Mouse (Mus musculus): ENCODE results near the gene Rnf19b. TPM values are rescaled to one million over a fixed set of nuclear protein-coding genes. Genes with fewer than 3 reads are reported as not detected.

The Rnf19b gene
- total RNA-seq (2012; rRNA removed) (65.3 and 75.3 TPM in 2 replicates), total RNA-seq (2014; rRNA removed) (104 and 111 TPM in 2 replicates), polyA plus RNA-seq (2012; ENCODE audit: insufficient read length, low read depth) (98.3 and 102 TPM in 2 replicates)

DNA sequence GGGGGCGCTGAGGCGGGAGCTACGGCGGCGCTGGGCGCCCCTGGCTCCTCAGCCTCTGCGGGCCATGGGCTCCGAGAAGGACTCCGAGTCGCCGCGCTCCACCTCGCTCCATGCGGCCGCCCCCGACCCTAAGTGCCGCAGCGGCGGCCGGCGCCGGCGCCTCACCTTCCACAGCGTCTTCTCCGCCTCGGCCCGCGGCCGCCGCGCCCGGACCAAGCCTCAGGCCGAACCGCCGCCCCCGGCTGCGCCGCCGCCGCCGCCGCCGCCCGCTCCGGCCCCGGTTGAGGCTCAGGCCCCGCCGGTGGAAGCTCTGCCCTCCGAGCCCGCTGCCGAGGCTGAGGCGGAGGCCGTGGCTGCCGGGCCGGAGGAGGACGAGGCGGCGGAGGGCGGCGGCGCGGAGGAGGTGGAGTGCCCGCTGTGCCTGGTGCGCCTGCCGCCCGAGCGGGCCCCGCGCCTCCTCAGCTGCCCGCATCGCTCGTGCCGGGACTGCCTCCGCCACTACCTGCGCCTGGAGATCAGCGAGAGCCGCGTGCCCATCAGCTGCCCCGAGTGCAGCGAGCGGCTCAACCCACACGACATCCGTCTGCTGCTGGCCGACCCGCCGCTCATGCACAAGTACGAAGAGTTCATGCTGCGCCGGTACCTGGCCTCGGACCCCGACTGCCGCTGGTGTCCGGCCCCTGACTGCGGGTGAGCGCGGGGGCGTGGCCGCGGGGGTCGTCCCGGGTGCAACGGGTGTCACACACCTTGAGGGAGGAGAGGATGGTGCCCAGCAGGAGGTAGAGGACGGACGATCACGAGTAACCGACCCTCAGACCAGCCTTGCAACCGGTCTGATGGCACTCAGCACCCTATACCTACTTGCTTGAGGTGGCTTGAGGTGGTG is at the start of gene Rnf19b:
Gene Rnf19b, plus strand, starts transcription at position 65 of the 886 bp plus-strand sequence.
- in situ Hi-C loops (cut with MboI; ENCODE audit: low pct_ligation_motif_present, low pct_unique_long_range_greater_than_20kb, low sequenced_read_pairs), result no loop called here
- Histone ChIP-seq H3K79me2 (replicated peaks; ENCODE audit: control insufficient read depth, extremely low read depth, insufficient read depth, poor library complexity, severe bottlenecking) (peaks cover 20% of the 10 kb centered on the region), H3K9ac (ENCODE audit: insufficient read depth, low read depth) (peak within 1 kb of the TSS; percentile 87), H3K9me3 (replicated peaks; ENCODE audit: low read length) (no peaks in the 10 kb centered on the region), H3K4me3 (replicated peaks in 1 of 3; ENCODE audit: low read depth in 2 of 3, low read length in 2 of 3, poor library complexity in 1 of 3) (peak within 1 kb of the TSS; percentile 86 to 99 (median 97)), H3K27ac (ENCODE audit: insufficient read depth, low read depth) (peak within 1 kb of the TSS; percentile 7), H3K27me3 (replicated peaks) (no peaks in the 10 kb centered on the region), H3K36me3 (replicated peaks in 1 of 2; ENCODE audit: control insufficient read depth in 1 of 2, insufficient read depth in 1 of 2, low read length in 1 of 2) (peaks cover 0 to 22% of the 10 kb centered on the region in 2 experiments), H3K4me1 (ENCODE audit: control insufficient read depth in 1 of 2, insufficient read depth in 2 of 2) (peaks cover 5 to 55% of the 10 kb centered on the region in 2 experiments; a peak in 3 of 4 replicates), H3K4me2 (ENCODE audit: insufficient read depth, low read depth, poor library complexity, severe bottlenecking) (peak within 1 kb of the TSS; percentile 99)
- dilution Hi-C loops (cut with MboI; ENCODE audit: extremely low pct_ligation_motif_present, extremely low pct_unique_long_range_greater_than_20kb, low sequenced_read_pairs), result no loop called here
- DNase-seq (ENCODE audit: extremely low read depth), result no peak
- TF ChIP-seq MXI1 (IDR thresholded peaks at IDR 0.05; ENCODE audit: low read depth, low read length) (peak; percentile 82; the same call in 1 of the 2 replicates), SIN3A (IDR thresholded peaks at IDR 0.05; ENCODE audit: low read length) (peak; percentile 23), BHLHE40 (IDR thresholded peaks at IDR 0.05; ENCODE audit: low read depth, low read length) (peak; percentile 34), TBP (conservative IDR thresholded peaks at IDR 0.05; ENCODE audit: low read depth, low read length) (no peak)

DNA sequence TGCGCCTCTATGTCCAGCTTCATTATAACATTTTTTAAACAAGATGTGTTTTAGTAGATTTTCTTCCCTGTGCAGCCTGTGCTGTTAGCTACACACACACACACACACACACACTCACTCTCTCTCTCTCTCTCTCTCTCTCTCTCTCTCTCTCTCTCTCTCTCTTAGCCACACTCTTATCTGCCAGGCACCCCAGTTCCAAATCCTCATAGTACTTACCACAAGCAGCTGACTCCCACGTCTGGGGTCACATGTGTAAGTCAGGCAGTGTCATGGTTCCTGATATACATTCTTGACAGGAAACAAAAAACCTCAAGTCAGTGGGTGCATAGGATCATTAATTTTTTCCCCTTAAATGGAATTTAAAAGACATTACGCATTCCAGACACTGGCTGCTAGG is 49.4 kb upstream of the Rnf19b start:
- H3K27ac ChIP-seq (ENCODE audit: insufficient read depth, low read depth), result no peak overlapping the region
- H3K4me3 ChIP-seq (replicated peaks in 1 of 3; ENCODE audit: low read depth in 2 of 3, low read length in 2 of 3, poor library complexity in 1 of 3), result no peak overlapping the region
- H3K79me2 ChIP-seq (replicated peaks; ENCODE audit: control insufficient read depth, extremely low read depth, insufficient read depth, poor library complexity, severe bottlenecking), result no peaks in the 10 kb centered on the region
- H3K9me3 ChIP-seq (replicated peaks; ENCODE audit: low read length), result peaks cover 2% of the 10 kb centered on the region
- peaks cover 72 to 93% of the 10 kb centered on the region in 2 experiments for H3K36me3 ChIP-seq (replicated peaks in 1 of 2; ENCODE audit: control insufficient read depth in 1 of 2, insufficient read depth in 1 of 2, low read length in 1 of 2)
- in situ Hi-C loops (cut with MboI; ENCODE audit: low pct_ligation_motif_present, low pct_unique_long_range_greater_than_20kb, low sequenced_read_pairs) (no loop called here), dilution Hi-C loops (cut with MboI; ENCODE audit: extremely low pct_ligation_motif_present, extremely low pct_unique_long_range_greater_than_20kb, low sequenced_read_pairs) (no loop called here)
- no peaks in the 10 kb centered on the region for H3K27me3 ChIP-seq (replicated peaks)
- no peak overlapping the region for H3K9ac ChIP-seq (ENCODE audit: insufficient read depth, low read depth)
- no peak for DNase-seq (ENCODE audit: extremely low read depth)
- no peak overlapping the region for H3K4me2 ChIP-seq (ENCODE audit: insufficient read depth, low read depth, poor library complexity, severe bottlenecking)
- peaks cover under 1 to 2% of the 10 kb centered on the region in 2 experiments; a peak in 3 of 4 replicates for H3K4me1 ChIP-seq (ENCODE audit: control insufficient read depth in 1 of 2, insufficient read depth in 2 of 2)
- TF ChIP-seq JUN (IDR thresholded peaks at IDR 0.05; ENCODE audit: insufficient read depth, low read depth, low read length) (no peak), E2F4 (IDR thresholded peaks at IDR 0.05; ENCODE audit: insufficient replicate concordance, low read depth, low read length) (no peak), SIN3A (IDR thresholded peaks at IDR 0.05; ENCODE audit: low read length) (no peak), PAX5 (IDR thresholded peaks at IDR 0.05; ENCODE audit: low read length) (no peak), ZNF384 (IDR thresholded peaks at IDR 0.05; ENCODE audit: low read depth, low read length) (no peak), UBTF (IDR thresholded peaks at IDR 0.05; ENCODE audit: low read depth, low read length) (no peak), JUND (conservative IDR thresholded peaks at IDR 0.05; ENCODE audit: low read depth, low read length) (no peak), EP300 (IDR thresholded peaks at IDR 0.05; ENCODE audit: low read length) (no peak), USF2 (conservative IDR thresholded peaks at IDR 0.05; ENCODE audit: low read depth, low read length) (no peak), RCOR1 (conservative IDR thresholded peaks at IDR 0.05; ENCODE audit: low read depth, low read length) (no peak), RAD21 (IDR thresholded peaks at IDR 0.05; ENCODE audit: low read depth, low read length) (no peak), MAX (IDR thresholded peaks at IDR 0.05; ENCODE audit: low read length) (no peak), MYC (IDR thresholded peaks at IDR 0.05; ENCODE audit: low read depth, low read length) (no peak), MAFK (IDR thresholded peaks at IDR 0.05; ENCODE audit: insufficient replicate concordance, low read length) (no peak), MXI1 (IDR thresholded peaks at IDR 0.05; ENCODE audit: low read depth, low read length) (no peak), ZC3H11A (IDR thresholded peaks at IDR 0.05; ENCODE audit: low read depth, low read length) (no peak), USF1 (IDR thresholded peaks at IDR 0.05; ENCODE audit: low read depth, low read length) (no peak), NRF1 (IDR thresholded peaks at IDR 0.05; ENCODE audit: low read depth, low read length) (no peak), POLR2A (IDR thresholded peaks at IDR 0.05; ENCODE audit: low read depth, low read length) (no peak)

Measured in CH12.LX (cell line).